Mouse (Mus musculus) heart, postnatal 0 days (tissue): ENCODE results near the gene Tead2.

Source experiments
- CTCF ChIP-seq: IDR thresholded peaks from 2 replicates; pipeline ENCODE4 v1.5.1; 2016; ENCODE audit warnings: antibody characterized with exemption, control low read depth, low read depth
- EP300 ChIP-seq: IDR thresholded peaks from 2 replicates; pipeline ENCODE4 v1.6.1; 2016; ENCODE audit warnings: antibody characterized with exemption, low read depth

- peak; percentile 22 for TF ChIP-seq CTCF
- no peak for TF ChIP-seq EP300
Measured at GRCm38 (mm10) chr7:45247666-45248065, 32.1 kb downstream of the Tead2 start.
